Mouse (Mus musculus): Measurements from ENCODE around the gene Anp32b.

DNA sequence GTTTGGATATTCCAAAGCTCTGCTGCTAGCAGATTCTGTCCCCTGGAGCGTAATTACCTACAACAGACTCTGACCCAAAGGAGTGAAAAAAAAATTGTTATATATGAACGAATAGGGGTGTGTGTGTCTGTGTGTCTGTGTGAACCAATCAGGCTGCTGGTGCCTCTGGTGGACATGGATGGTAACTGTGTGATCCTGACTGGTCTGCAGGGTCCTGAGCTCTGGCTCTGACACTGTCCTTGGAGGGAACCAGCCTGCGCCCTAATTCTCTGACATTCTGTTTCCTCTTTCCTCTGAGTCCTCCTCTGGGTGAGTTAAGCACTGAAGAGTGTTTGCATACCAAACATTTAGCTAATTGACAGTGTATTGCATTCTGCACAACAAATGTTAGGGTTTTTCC lies 33.2 kb upstream of the Anp32b start:
- TF ChIP-seq CTCF (conservative IDR thresholded peaks at IDR 0.05; ENCODE audit: insufficient read depth, insufficient read length, low read depth, low read length) = no peak; the same call in 1 of the 2 replicates
- TF ChIP-seq POLR2A (IDR thresholded peaks at IDR 0.05; ENCODE audit: low read depth, low read length) = no peak

All from kidney, adult 2 months (tissue).